Mouse (Mus musculus): ENCODE measurements around the gene Supv3l1. TPM values are rescaled to one million over a fixed set of nuclear protein-coding genes. Genes with fewer than 3 reads are reported as not detected.
A peak's percentile ranks its signal among the peaks of the same experiment; 100 is the strongest.

Supv3l1 gene
- polyA plus RNA-seq, 1 experiment from 2014 or later = 21.5 TPM

GRCm38 (mm10) chr10:62411431-62412410, 37.8 kb downstream of the Supv3l1 start:
- no peaks in the 10 kb centered on the region for H3K4me1 ChIP-seq (replicated peaks)
- H3K9ac ChIP-seq = no peak overlapping the region
- H3K27me3 ChIP-seq = no peaks in the 10 kb centered on the region
- H3K36me3 ChIP-seq = no peaks in the 10 kb centered on the region
- ATAC-seq (ENCODE audit: low FRiP score, low read depth) = no peak
- no peaks in the 10 kb centered on the region for H3K9me3 ChIP-seq
- H3K4me3 ChIP-seq = no peak overlapping the region
- no peak overlapping the region for H3K4me2 ChIP-seq
- WGBS = 72% methylated on average over 19 of the region's 19 CpGs
- H3K27ac ChIP-seq (replicated peaks) = no peak overlapping the region

- WGBS = 9% methylated on average over 5 of the region's 5 CpGs
- Histone ChIP-seq H3K4me2 (no peak overlapping the region), H3K4me1 (replicated peaks) (no peaks in the 10 kb centered on the region), H3K27ac (replicated peaks) (no peak overlapping the region), H3K27me3 (no peaks in the 10 kb centered on the region), H3K9me3 (no peaks in the 10 kb centered on the region), H3K36me3 (no peaks in the 10 kb centered on the region), H3K9ac (no peak overlapping the region), H3K4me3 (no peak overlapping the region)
- peak; percentile 77; the same call in 1 of the 2 replicates for ATAC-seq (ENCODE audit: low FRiP score, low read depth)
Measured at GRCm38 (mm10) chr10:62410943-62411342, 38.6 kb downstream of the Supv3l1 start.

- no peaks in the 10 kb centered on the region for H3K4me1 ChIP-seq (replicated peaks)
- 49% methylated on average over 14 of the region's 14 CpGs for WGBS
- no peak overlapping the region for H3K27ac ChIP-seq (replicated peaks)
- no peaks in the 10 kb centered on the region for H3K36me3 ChIP-seq
- H3K4me3 ChIP-seq = no peak overlapping the region
- peak overlapping the region; percentile 26 for H3K4me2 ChIP-seq
- no peak overlapping the region for H3K9ac ChIP-seq
- ATAC-seq (ENCODE audit: low FRiP score, low read depth) = no peak
- H3K27me3 ChIP-seq = no peaks in the 10 kb centered on the region
- H3K9me3 ChIP-seq = no peaks in the 10 kb centered on the region
Measured at GRCm38 (mm10) chr10:62404901-62405300, 44.6 kb downstream of the Supv3l1 start.

- WGBS = 82% methylated on average over 19 of the region's 19 CpGs
- H3K4me2 ChIP-seq = no peak overlapping the region
- H3K9me3 ChIP-seq = no peaks in the 10 kb centered on the region
- no peaks in the 10 kb centered on the region for H3K4me1 ChIP-seq (replicated peaks)
- H3K27me3 ChIP-seq = no peaks in the 10 kb centered on the region
- no peak overlapping the region for H3K4me3 ChIP-seq
- 0 out of 2 replicates have a peak, but pooled peaks have one; percentile 8 for ATAC-seq (ENCODE audit: low FRiP score, low read depth)
- H3K27ac ChIP-seq (replicated peaks) = no peak overlapping the region
- no peaks in the 10 kb centered on the region for H3K36me3 ChIP-seq
- no peak overlapping the region for H3K9ac ChIP-seq
Measured at GRCm38 (mm10) chr10:62401641-62402111, 47.9 kb downstream of the Supv3l1 start.

GRCm38 (mm10) chr10:62383011-62383410, 66.5 kb downstream of the Supv3l1 start:
- H3K36me3 ChIP-seq = no peaks in the 10 kb centered on the region
- H3K4me2 ChIP-seq = no peak overlapping the region
- no peak overlapping the region for H3K9ac ChIP-seq
- H3K27ac ChIP-seq (replicated peaks) = no peak overlapping the region
- H3K27me3 ChIP-seq = no peaks in the 10 kb centered on the region
- H3K9me3 ChIP-seq = no peaks in the 10 kb centered on the region
- no peak overlapping the region for H3K4me3 ChIP-seq
- no peak for ATAC-seq (ENCODE audit: low FRiP score, low read depth)
- WGBS = 93% methylated on average over 3 of the region's 3 CpGs
- no peaks in the 10 kb centered on the region for H3K4me1 ChIP-seq (replicated peaks)

- Histone ChIP-seq H3K9ac (no peak overlapping the region), H3K27ac (replicated peaks) (no peak overlapping the region), H3K4me2 (no peak overlapping the region), H3K9me3 (no peaks in the 10 kb centered on the region), H3K4me3 (no peak overlapping the region), H3K36me3 (no peaks in the 10 kb centered on the region), H3K4me1 (replicated peaks) (no peaks in the 10 kb centered on the region), H3K27me3 (no peaks in the 10 kb centered on the region)
- ATAC-seq (ENCODE audit: low FRiP score, low read depth) = no peak
Measured at GRCm38 (mm10) chr10:62380936-62381335, 68.6 kb downstream of the Supv3l1 start.

- no peaks in the 10 kb centered on the region for H3K36me3 ChIP-seq
- 85% methylated on average over 1 of the region's 1 CpGs for WGBS
- H3K4me3 ChIP-seq = no peak within 1 kb of the TSS
- H3K4me2 ChIP-seq = no peak within 1 kb of the TSS
- H3K9ac ChIP-seq = no peak within 1 kb of the TSS
- no peaks in the 10 kb centered on the region for H3K4me1 ChIP-seq (replicated peaks)
- ATAC-seq (ENCODE audit: low FRiP score, low read depth) = no peak
- H3K9me3 ChIP-seq = no peaks in the 10 kb centered on the region
- H3K27ac ChIP-seq (replicated peaks) = no peak within 1 kb of the TSS
- H3K27me3 ChIP-seq = no peaks in the 10 kb centered on the region
Measured at GRCm38 (mm10) chr10:62379808-62380207, 69.7 kb downstream of the Supv3l1 start, which contains the start of gene Hk1. Gene Hk1, minus strand, starts transcription at chr10:62379908.

Other genes starting within 250 kb of the Supv3l1 start
- 19.9 and 22.2 TPM in 2 replicates for gene Tspan15, start 218.5 kb downstream of the Supv3l1 start, polyA plus RNA-seq (2015; fragmentation: Nextera tagmentation; extraction: Ambion mirVana)
- 0.07 TPM in 1 of 2 replicates, not detected in the other for gene Tacr2, start 197.3 kb downstream of the Supv3l1 start, polyA plus RNA-seq (2015; fragmentation: Nextera tagmentation; extraction: Ambion mirVana)
- 128 and 140 TPM in 2 replicates for gene Hk1, start 69.8 kb downstream of the Supv3l1 start, polyA plus RNA-seq (2015; fragmentation: Nextera tagmentation; extraction: Ambion mirVana)
- 0.59 and 0.97 TPM in 2 replicates for gene Hkdc1, start 27.2 kb downstream of the Supv3l1 start, polyA plus RNA-seq (2015; fragmentation: Nextera tagmentation; extraction: Ambion mirVana)
- 0.91 and 0.98 TPM in 2 replicates for gene 4930507D05Rik, start 249 bp downstream of the Supv3l1 start, polyA plus RNA-seq (2015; fragmentation: Nextera tagmentation; extraction: Ambion mirVana)
- 53.9 and 57.2 TPM in 2 replicates for gene Vps26a, start 37.1 kb upstream of the Supv3l1 start, polyA plus RNA-seq (2015; fragmentation: Nextera tagmentation; extraction: Ambion mirVana)
- 10.1 and 11.5 TPM in 2 replicates for gene Srgn, start 77.7 kb upstream of the Supv3l1 start, polyA plus RNA-seq (2015; fragmentation: Nextera tagmentation; extraction: Ambion mirVana)
- 73.3 and 77.9 TPM in 2 replicates for gene Kif1bp, start 128.7 kb upstream of the Supv3l1 start, polyA plus RNA-seq (2015; fragmentation: Nextera tagmentation; extraction: Ambion mirVana)
- 12.4 and 12.9 TPM in 2 replicates for gene Ddx21, start 152.5 kb upstream of the Supv3l1 start, polyA plus RNA-seq (2015; fragmentation: Nextera tagmentation; extraction: Ambion mirVana)
- 82.8 and 83.0 TPM in 2 replicates for gene Ddx50, start 201.5 kb upstream of the Supv3l1 start, polyA plus RNA-seq (2015; fragmentation: Nextera tagmentation; extraction: Ambion mirVana)